Comparison of ENCODE assay signal across 31 mouse cellular contexts in the genomic region with DNA sequence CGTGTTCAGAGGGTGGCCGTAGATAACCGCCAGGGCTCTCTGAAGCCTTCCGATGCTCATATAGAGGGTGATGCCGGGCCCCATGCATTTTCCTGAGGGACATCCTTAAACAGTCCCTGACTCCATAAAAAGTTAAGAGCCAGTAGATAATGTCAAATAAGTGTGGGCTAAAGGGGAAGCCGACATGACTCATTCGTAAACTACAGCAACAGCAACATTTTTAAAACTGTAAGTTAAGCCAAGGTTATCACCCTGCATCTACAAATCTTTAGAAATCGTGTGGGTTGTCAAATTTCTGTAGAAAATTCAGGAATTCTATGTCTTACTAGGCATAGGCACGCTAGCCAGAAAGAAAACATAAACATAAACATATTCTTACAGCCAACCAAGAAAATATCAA. TPM values are rescaled to one million over a fixed set of nuclear protein-coding genes. Genes with fewer than 3 reads are reported as not detected.
DNase-seq lines count a peak whose midpoint lies in the region; TF ChIP-seq lines count a peak whose summit lies in the region.
"Had no signal": no experiment of that assay in that cellular context is flagged by ENCODE, and none has a peak within 500 bp of the region (broad histone marks: within the 10 kb centered on the region; RNA-seq: fewer than 3 reads in every experiment).

No protein-coding gene starts in this region.

- no peaks in the 10 kb centered on the region for H3K36me3 ChIP-seq in testis, adult 2 months (ENCODE audit: control insufficient read depth, insufficient read depth, low read length)
- H3K36me3 ChIP-seq: embryonic facial prominence, embryonic 12.5 days; embryonic facial prominence, embryonic 15.5 days; forebrain, embryonic 12.5 days; forebrain, embryonic 15.5 days; hindbrain, embryonic 10.5 days; hindbrain, embryonic 13.5 days had no signal

- no peak overlapping the region for H3K4me3 ChIP-seq in gastrocnemius, adult 2 months
- H3K4me3 ChIP-seq in testis, adult 2 months (ENCODE audit: control insufficient read depth, low read depth, low read length), result peak overlapping the region; percentile 75; the same call in 1 of the 2 replicates
- H3K4me3 ChIP-seq: embryonic facial prominence, embryonic 12.5 days; embryonic facial prominence, embryonic 15.5 days; forebrain, embryonic 12.5 days; forebrain, embryonic 15.5 days; hindbrain, embryonic 10.5 days; hindbrain, embryonic 13.5 days had no signal

- H3K27ac ChIP-seq in gastrocnemius, adult 2 months, result peak overlapping the region; percentile 24; the same call in 1 of the 2 replicates
- H3K27ac ChIP-seq in testis, adult 2 months (ENCODE audit: control insufficient read depth, insufficient read depth, low read depth, low read length), result no peak overlapping the region
- H3K27ac ChIP-seq: embryonic facial prominence, embryonic 12.5 days; forebrain, embryonic 12.5 days; forebrain, embryonic 15.5 days; hindbrain, embryonic 10.5 days; hindbrain, embryonic 13.5 days had no signal

- no peak for TF ChIP-seq CTCF in gastrocnemius, adult 2 months (IDR thresholded peaks at IDR 0.05)
- no peak for TF ChIP-seq CTCF in testis, adult 2 months (IDR thresholded peaks at IDR 0.05; ENCODE audit: control insufficient read depth, insufficient read depth, insufficient replicate concordance, low read depth, low read length)

- no peaks in the 10 kb centered on the region for H3K27me3 ChIP-seq in testis, adult 2 months (ENCODE audit: control insufficient read depth, insufficient read depth, low read length)
- H3K27me3 ChIP-seq: embryonic facial prominence, embryonic 12.5 days; embryonic facial prominence, embryonic 15.5 days; forebrain, embryonic 12.5 days; forebrain, embryonic 15.5 days; hindbrain, embryonic 13.5 days; Patski had no signal

- no peaks in the 10 kb centered on the region for H3K4me1 ChIP-seq in testis, adult 2 months (ENCODE audit: control insufficient read depth, insufficient read depth, low read length)
- H3K4me1 ChIP-seq: forebrain, embryonic 15.5 days had no signal

- TF ChIP-seq POLR2A in testis, adult 2 months (IDR thresholded peaks at IDR 0.05; ENCODE audit: control insufficient read depth, low read depth, low read length), result no peak

- no peak for DNase-seq in gastrocnemius, adult 2 months
- no peak for DNase-seq in gastrocnemius, postnatal 14 days
- no peak for DNase-seq in testis, postnatal 10 days (ENCODE audit: low spot score)
- DNase-seq in induced T-regulatory cell, adult 2 months (ENCODE audit: low read depth), result peak; percentile 27
- DNase-seq in adrenal gland, postnatal 4 days (ENCODE audit: low spot score in 2 of 2), result no peak
- DNase-seq: adrenal gland, postnatal 10 days; adrenal gland, postnatal 36 days; cerebellum, adult 11 months; cerebellum, adult 2 months; cerebellum, adult 9-11 months; cerebellum, postnatal 25 days; gastrocnemius, postnatal 36 days; heart, postnatal 36 days; kidney, adult 18-20 months had no signal

- intact Hi-C loops in gastrocnemius, adult 2 months (cut with DNase I), result no loop called here
- intact Hi-C loops in gastrocnemius, postnatal 14 days (cut with DNase I; ENCODE audit: low total_unique reads), result no loop called here

RNA-seq across cellular contexts. Expression of a gene that starts 33.6 kb away (rescaled TPM):
- total RNA-seq in gastrocnemius, adult 2 months (2021), result not detected
- not detected for total RNA-seq in gastrocnemius, postnatal 14 days (2021)
- not detected in 2 replicates for polyA plus RNA-seq in testis, adult 2 months (2012; rRNA removed)
- total RNA-seq in adrenal gland, postnatal 4 days (2021), result not detected
- total RNA-seq: adrenal gland, adult 18-20 months; adrenal gland, postnatal 10 days; adrenal gland, postnatal 36 days; ES-E14; gastrocnemius, adult 8-10 months; gastrocnemius, postnatal 36 days; heart, adult 8-10 months; heart, postnatal 36 days had no signal
- polyA plus RNA-seq: embryonic facial prominence, embryonic 12.5 days; embryonic facial prominence, embryonic 15.5 days; forebrain, embryonic 12.5 days; forebrain, embryonic 15.5 days; heart, embryonic 11.5 days; heart, embryonic 14.5 days; heart, postnatal 0 days; hindbrain, embryonic 10.5 days; hindbrain, embryonic 13.5 days; inflammation-experienced regulatory T-cells, adult 6 months; intestine, embryonic 16.5 days had no signal
